Mouse (Mus musculus) heart, adult 2 months (tissue): ENCODE results near the gene Dkk1.

Experiments
- CTCF ChIP-seq: fragments of 200-600 bp; IDR thresholded peaks from 2 replicates; pipeline ENCODE4 v1.8.1; 2022; ENCODE audit warnings: antibody characterized with exemption, mild to moderate bottlenecking, moderate library complexity
- EP300 ChIP-seq: fragments of 200-500 bp; IDR thresholded peaks from 2 replicates; pipeline ENCODE4 v1.6.1; 2011; ENCODE audit warnings: low read depth, low read length, control low read depth; ENCODE audit not compliant: insufficient read depth
- POLR2A ChIP-seq: fragments of 200-500 bp; IDR thresholded peaks from 2 replicates; pipeline ENCODE4 v1.6.1; 2011; ENCODE audit warnings: mild to moderate bottlenecking, low read depth, low read length, control low read depth; ENCODE audit not compliant: insufficient read depth

DNA sequence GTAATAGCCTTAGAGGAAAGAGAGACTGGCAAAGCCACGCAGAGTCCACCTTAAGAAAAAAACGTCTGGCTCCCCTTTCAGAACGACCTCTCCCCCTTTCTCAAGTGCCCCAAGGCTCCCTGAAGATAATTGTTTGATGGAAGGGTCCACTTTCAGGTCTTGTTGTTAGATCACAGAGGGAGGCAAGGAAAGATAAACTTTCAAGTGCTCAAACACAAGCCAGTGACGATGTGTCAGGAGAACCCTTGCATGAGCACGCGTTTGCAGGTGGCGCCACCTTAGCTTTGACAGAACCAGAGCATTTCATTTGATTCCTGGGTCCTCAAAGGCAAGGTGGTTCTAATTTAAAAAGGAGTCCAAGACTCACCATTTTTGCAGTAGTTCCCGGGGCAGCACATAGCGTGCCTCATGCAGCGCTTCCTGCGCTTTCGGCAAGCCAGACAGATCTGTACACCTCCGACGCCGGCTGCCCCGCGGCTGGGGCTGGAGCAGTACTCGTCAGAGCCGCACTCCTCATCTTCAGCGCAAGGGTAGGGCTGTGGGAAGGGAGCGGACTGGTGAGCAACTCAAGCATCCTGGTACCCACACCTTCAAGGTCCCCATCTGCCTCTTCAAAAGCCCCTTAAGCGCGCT, 938 bp downstream of the Dkk1 start:
- TF ChIP-seq POLR2A (no peak), CTCF (no peak), EP300 (no peak)
